12 mouse cellular contexts compared by ENCODE assay signal in the genomic region with DNA sequence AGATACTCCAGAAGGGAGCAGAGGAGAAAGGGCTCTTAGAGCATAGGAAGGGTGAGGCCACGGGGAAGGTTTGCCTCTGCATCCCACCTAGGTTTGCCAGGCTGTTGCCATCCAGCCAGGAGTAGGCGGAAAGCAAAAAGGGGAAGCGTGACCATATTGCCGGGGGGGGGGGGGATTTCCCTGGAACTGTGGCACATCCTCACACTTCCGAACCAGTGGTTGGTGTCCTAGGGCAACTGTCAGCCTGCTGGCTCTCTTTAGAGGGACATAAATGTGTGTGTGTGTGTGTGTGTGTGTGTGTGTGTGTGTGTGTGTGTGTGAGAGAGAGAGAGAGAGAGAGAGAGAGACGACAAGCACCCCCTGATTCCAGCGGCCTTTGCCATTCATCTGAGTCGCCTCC.
"Had no signal": no experiment of that assay in that cellular context is flagged by ENCODE, and none has a peak within 500 bp of the region (broad histone marks: within the 10 kb centered on the region; RNA-seq: fewer than 3 reads in every experiment).

No protein-coding gene starts in this region.

- DNase-seq: kidney, adult 2 months; kidney, postnatal 25 days; layer of hippocampus, adult 9-11 months; left cerebral cortex, postnatal 4 days; lung, adult 18-20 months; right cerebral cortex, postnatal 25 days had no signal

- H3K4me1 ChIP-seq: kidney, embryonic 15.5 days; midbrain, embryonic 13.5 days; stomach, embryonic 15.5 days had no signal

- H3K9ac ChIP-seq: intestine, embryonic 15.5 days; kidney, embryonic 15.5 days; limb, embryonic 13.5 days; liver, embryonic 14.5 days; midbrain, embryonic 13.5 days; stomach, embryonic 15.5 days had no signal

- H3K4me3 ChIP-seq: intestine, embryonic 15.5 days; kidney, embryonic 15.5 days; limb, embryonic 13.5 days; midbrain, embryonic 13.5 days; stomach, embryonic 15.5 days had no signal

- H3K9me3 ChIP-seq: intestine, embryonic 15.5 days; kidney, embryonic 15.5 days; limb, embryonic 13.5 days; midbrain, embryonic 13.5 days; stomach, embryonic 15.5 days had no signal

- H3K36me3 ChIP-seq: intestine, embryonic 15.5 days; kidney, embryonic 15.5 days; midbrain, embryonic 13.5 days had no signal

- H3K27me3 ChIP-seq: intestine, embryonic 15.5 days; kidney, embryonic 15.5 days; limb, embryonic 13.5 days; midbrain, embryonic 13.5 days; stomach, embryonic 15.5 days had no signal

- H3K4me2 ChIP-seq: intestine, embryonic 15.5 days; kidney, embryonic 15.5 days; limb, embryonic 13.5 days; midbrain, embryonic 13.5 days; stomach, embryonic 15.5 days had no signal

- H3K27ac ChIP-seq: intestine, embryonic 15.5 days; kidney, embryonic 15.5 days; limb, embryonic 13.5 days; liver, embryonic 14.5 days; midbrain, embryonic 13.5 days; stomach, embryonic 15.5 days had no signal

- ATAC-seq: intestine, embryonic 15.5 days; midbrain, embryonic 13.5 days had no signal
